Mouse (Mus musculus) erythroblast, embryonic 14.5 days (primary cell): ENCODE measurements around the gene Lpcat4.

ENCODE experiments used
- GATA1 ChIP-seq: IDR thresholded peaks from 2 replicates; pipeline ENCODE4 v1.6.1; 2012; ENCODE audit warnings: low read length, inconsistent platforms, mixed read lengths
- TAL1 ChIP-seq: IDR thresholded peaks from 3 replicates; pipeline ENCODE4 v1.6.1; 2012; ENCODE audit warnings: low read length, inconsistent platforms, mixed read lengths

GRCm38 (mm10) chr2:112292823-112293222, 53.6 kb downstream of the Lpcat4 start:
- TF ChIP-seq GATA1 (no peak), TAL1 (no peak)
